Mouse (Mus musculus) duodenum, adult 2 months (tissue): Measurements from ENCODE around the gene Crabp1. TPM values are rescaled to one million over a fixed set of nuclear protein-coding genes. Genes with fewer than 3 reads are reported as not detected.

Experiments used
- polyA plus RNA-seq: library from polyadenylated mRNA; depleted of rRNA; stranded (reverse); fragments of >200 nt; gene quantifications from 2 replicates; pipeline ENCODE4 v1.2.3, GENCODE M21; 2012; ENCODE audit warnings: low replicate concordance; rRNA removed

Gene Crabp1
- polyA plus RNA-seq: 1.8 and 5.5 TPM in 2 replicates

GRCm38 (mm10) chr9:54764561-54765217 lies at the start of gene Crabp1:
Crabp1 (plus strand) TSS chr9:54764748.

GRCm38 (mm10) chr9:54733921-54734638 lies 30.5 kb upstream of the Crabp1 start, which contains the start of gene Wdr61:
Wdr61 (minus strand) TSS chr9:54734519.

Other genes starting within 250 kb of the Crabp1 start
- gene Sh2d7, start 225.8 kb upstream of the Crabp1 start, polyA plus RNA-seq: 1.8 and 3.2 TPM in 2 replicates
- 1.7 and 2.6 TPM in 2 replicates for gene Cib2, start 204.5 kb upstream of the Crabp1 start, polyA plus RNA-seq
- 31.8 and 34.3 TPM in 2 replicates for gene Idh3a, start 178.4 kb upstream of the Crabp1 start, polyA plus RNA-seq
- 1.1 and 3.6 TPM in 2 replicates for gene Acsbg1, start 102.9 kb upstream of the Crabp1 start, polyA plus RNA-seq
- 1.4 and 2.0 TPM in 2 replicates for gene Dnaja4, start 65.9 kb upstream of the Crabp1 start, polyA plus RNA-seq
- 6.9 and 8.9 TPM in 2 replicates for gene Wdr61, start 30.2 kb upstream of the Crabp1 start, polyA plus RNA-seq
- 0.64 and 0.88 TPM in 2 replicates for gene Ireb2, start 99.0 kb downstream of the Crabp1 start, polyA plus RNA-seq
- 0.32 and 0.33 TPM in 2 replicates for gene Hykk, start 152.5 kb downstream of the Crabp1 start, polyA plus RNA-seq
- 13.9 and 14.9 TPM in 2 replicates for gene Psma4, start 186.0 kb downstream of the Crabp1 start, polyA plus RNA-seq
- gene AY074887, start 186.2 kb downstream of the Crabp1 start, polyA plus RNA-seq: not detected in 2 replicates
- gene Chrna5, start 216.1 kb downstream of the Crabp1 start, polyA plus RNA-seq: not detected in 2 replicates